Mouse (Mus musculus): Measurements from ENCODE around the gene Jak3. TPM values are rescaled to one million over a fixed set of nuclear protein-coding genes. Genes with fewer than 3 reads are reported as not detected.

Jak3 gene
- polyA plus RNA-seq, 1 experiment from 2014 or later = 11.5 TPM

DNA sequence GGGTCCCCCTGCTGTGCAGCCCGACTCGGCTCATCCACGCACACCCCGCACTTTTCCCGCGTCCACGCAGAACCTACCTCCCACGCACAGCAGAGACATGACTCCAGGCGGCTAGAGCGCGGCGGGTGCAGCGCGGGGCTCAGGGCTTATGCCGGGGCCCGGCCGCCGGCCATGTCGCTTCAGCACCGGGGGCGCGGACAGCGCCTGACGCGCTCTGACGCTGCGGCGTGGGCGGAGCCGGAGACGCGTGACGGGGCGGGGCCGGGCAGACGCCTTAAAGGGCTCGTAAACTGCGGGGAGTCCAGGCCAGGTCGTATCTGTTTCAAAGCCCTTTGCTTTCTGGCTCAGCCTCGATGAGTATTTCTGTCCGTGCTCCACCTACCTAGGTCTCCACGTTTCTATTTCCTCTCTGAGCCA is 4.5 kb upstream of the Jak3 start, which contains the start of gene Unc13a:
TSS of gene Unc13a (minus strand) at position 209 of the 417 bp plus-strand sequence.
- no peaks in the 10 kb centered on the region for H3K9me3 ChIP-seq (ENCODE audit: control insufficient read depth, low read length)
- H3K27ac ChIP-seq (ENCODE audit: low read length) = peak within 1 kb of the TSS; percentile 39; the same call in 1 of the 2 replicates
- H3K36me3 ChIP-seq (ENCODE audit: control insufficient read depth, insufficient read depth, low read length) = no peaks in the 10 kb centered on the region
- ATAC-seq = peak; percentile 64
- H3K4me3 ChIP-seq (ENCODE audit: low read length) = peak within 1 kb of the TSS; percentile 58
- WGBS = under 1% methylated on average over 41 of the region's 42 CpGs
- H3K27me3 ChIP-seq (replicated peaks; ENCODE audit: control insufficient read depth, insufficient read depth, low read length) = peaks cover 12% of the 10 kb centered on the region; the same call in 1 of the 2 replicates
- H3K4me1 ChIP-seq (ENCODE audit: control insufficient read depth, insufficient read depth, low read length) = peaks cover 33% of the 10 kb centered on the region
- peak within 1 kb of the TSS; percentile 97 for H3K4me2 ChIP-seq (ENCODE audit: low read depth, low read length)
- peak within 1 kb of the TSS; percentile 59 for H3K9ac ChIP-seq (ENCODE audit: low read depth, low read length)

DNA sequence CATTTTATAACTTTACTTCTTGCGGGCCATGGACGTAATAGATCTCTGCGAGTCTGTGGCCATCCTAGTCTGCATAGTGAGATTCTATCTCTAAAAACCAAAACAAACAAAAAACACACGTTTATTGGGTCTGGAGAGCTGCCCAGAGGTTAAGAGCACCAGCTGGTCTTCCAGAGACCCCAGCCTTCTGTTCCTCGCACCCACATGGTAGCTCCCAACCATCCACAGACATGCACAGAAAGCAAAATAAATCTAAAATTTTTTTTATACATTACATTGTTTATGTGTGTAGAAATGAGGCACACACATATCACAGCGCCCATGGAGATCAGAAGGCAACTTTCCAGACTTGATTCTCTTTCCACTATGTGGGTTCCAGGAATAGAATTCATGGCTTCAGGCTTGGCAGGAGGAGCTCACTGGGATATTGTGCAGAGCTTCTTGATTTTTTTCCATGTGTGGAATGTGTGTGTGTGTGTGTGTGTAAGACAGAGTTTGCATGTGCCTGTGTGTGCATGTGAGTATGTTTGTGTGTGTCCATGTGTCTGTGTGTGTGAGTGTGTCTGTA is 3.8 kb upstream of the Jak3 start:
- Histone ChIP-seq H3K9ac (ENCODE audit: low read depth, low read length) (no peak overlapping the region), H3K9me3 (ENCODE audit: control insufficient read depth, low read length) (no peaks in the 10 kb centered on the region), H3K36me3 (ENCODE audit: control insufficient read depth, insufficient read depth, low read length) (no peaks in the 10 kb centered on the region), H3K4me2 (ENCODE audit: low read depth, low read length) (peak overlapping the region; percentile 97; the same call in 1 of the 2 replicates), H3K4me1 (ENCODE audit: control insufficient read depth, insufficient read depth, low read length) (peaks cover 33% of the 10 kb centered on the region), H3K27me3 (replicated peaks; ENCODE audit: control insufficient read depth, insufficient read depth, low read length) (peaks cover 12% of the 10 kb centered on the region; the same call in 1 of the 2 replicates), H3K27ac (ENCODE audit: low read length) (peak overlapping the region; percentile 39; the same call in 1 of the 2 replicates), H3K4me3 (ENCODE audit: low read length) (peak overlapping the region; percentile 58)
- no peak for ATAC-seq
- WGBS = 54% methylated on average over 6 of the region's 6 CpGs

DNA sequence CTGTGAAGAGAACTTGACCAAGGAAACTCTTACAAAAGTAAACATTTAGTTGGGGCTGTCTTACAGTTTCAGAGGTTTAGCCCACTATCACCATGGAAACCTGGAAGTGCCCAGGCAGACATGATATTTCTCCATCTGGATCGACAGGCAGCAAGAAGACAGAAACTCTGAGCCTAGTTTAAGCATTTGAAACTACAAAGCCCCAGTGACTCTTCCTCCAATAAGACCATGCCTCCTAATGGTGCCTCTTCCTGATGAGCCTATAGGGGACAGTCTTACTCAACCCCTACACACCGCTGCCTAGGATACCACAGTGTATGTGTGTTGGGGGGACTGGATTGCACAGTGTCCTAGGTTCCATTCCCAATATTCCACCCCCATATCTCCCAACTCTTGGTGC is 2.0 kb upstream of the Jak3 start:
- Histone ChIP-seq H3K27ac (ENCODE audit: low read length) (no peak overlapping the region), H3K9ac (ENCODE audit: low read depth, low read length) (no peak overlapping the region), H3K4me1 (ENCODE audit: control insufficient read depth, insufficient read depth, low read length) (peaks cover 27% of the 10 kb centered on the region), H3K4me2 (ENCODE audit: low read depth, low read length) (no peak overlapping the region), H3K36me3 (ENCODE audit: control insufficient read depth, insufficient read depth, low read length) (no peaks in the 10 kb centered on the region), H3K4me3 (ENCODE audit: low read length) (no peak overlapping the region), H3K27me3 (replicated peaks; ENCODE audit: control insufficient read depth, insufficient read depth, low read length) (peaks cover 7% of the 10 kb centered on the region), H3K9me3 (ENCODE audit: control insufficient read depth, low read length) (no peaks in the 10 kb centered on the region)
- WGBS = 66% methylated on average over 2 of the region's 2 CpGs
- ATAC-seq = no peak

DNA sequence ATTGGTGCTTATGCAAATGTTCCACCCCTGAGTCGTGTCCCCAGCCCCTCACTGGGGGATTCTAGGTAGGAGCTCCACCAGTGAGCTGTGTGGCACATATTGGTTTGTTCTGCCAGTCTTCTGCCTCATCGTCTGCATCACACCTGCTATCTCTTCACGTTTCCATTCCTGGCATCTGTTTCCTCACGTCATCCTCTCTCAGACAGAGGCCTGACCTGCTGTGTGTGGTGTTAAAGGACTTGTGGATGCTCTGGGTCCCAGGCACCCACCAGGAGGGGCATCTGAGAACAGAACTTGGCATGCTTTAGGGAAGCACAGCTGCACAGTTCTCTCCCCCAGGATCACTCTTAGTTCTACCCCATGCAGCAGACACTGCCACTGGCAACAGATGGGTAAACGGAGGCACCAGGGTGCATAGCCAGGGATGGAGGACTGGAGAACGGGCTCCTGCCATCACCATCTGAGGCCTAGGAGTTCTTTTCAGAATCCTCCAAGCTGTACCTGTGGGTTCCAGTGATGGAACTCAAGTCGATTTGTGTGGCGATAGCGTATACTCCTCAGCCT is 558 bp upstream of the Jak3 start:
- ATAC-seq = no peak
- Histone ChIP-seq H3K9ac (ENCODE audit: low read depth, low read length) (peak overlapping the region; percentile 88), H3K9me3 (ENCODE audit: control insufficient read depth, low read length) (no peaks in the 10 kb centered on the region), H3K4me3 (ENCODE audit: low read length) (peak overlapping the region; percentile 79), H3K4me2 (ENCODE audit: low read depth, low read length) (peak overlapping the region; percentile 84), H3K36me3 (ENCODE audit: control insufficient read depth, insufficient read depth, low read length) (no peaks in the 10 kb centered on the region), H3K4me1 (ENCODE audit: control insufficient read depth, insufficient read depth, low read length) (peaks cover 32% of the 10 kb centered on the region), H3K27ac (ENCODE audit: low read length) (peak overlapping the region; percentile 87), H3K27me3 (replicated peaks; ENCODE audit: control insufficient read depth, insufficient read depth, low read length) (peaks cover 10% of the 10 kb centered on the region)
- 37% methylated on average over 9 of the region's 9 CpGs for WGBS

DNA sequence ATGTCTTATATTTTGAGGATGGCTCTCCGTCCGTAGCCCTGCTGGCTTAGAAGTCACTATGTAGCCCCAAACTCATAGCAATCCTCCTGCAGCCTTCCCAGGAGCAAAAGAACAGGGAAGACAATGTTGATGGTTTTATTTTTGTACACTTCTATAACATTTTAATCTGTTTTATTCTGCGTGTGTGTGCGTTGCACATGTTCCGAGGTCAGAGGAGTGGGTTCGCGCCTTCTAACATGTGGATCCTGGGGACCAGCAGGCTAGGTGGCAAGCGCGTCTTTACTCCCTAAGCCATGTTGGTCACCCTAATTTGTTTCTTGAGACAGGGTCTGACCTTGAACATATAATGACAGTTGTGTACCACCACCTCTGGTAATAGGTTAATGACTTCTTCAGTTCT is 707 bp downstream of the Jak3 start:
- WGBS = 57% methylated on average over 9 of the region's 9 CpGs

DNA sequence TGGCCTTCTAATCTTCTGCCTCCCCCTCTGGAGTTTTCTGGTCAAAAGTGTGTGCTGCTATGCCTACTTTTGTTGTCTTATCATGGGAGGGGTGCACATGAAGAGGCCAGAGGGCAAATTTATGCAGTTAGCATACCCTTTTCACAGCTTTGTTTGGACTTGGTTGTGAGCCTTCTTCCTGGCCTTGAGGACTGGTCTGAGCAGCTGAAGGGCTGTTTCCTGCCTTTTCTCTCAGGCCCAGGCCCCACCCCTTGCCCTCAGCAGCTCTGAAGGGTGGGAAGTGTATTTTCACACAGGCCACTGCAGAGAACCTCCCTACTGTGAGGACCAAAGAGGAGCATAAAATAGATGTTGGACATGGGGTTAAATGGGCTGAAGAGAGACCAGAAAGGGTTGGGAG is 1.5 kb downstream of the Jak3 start:
- Histone ChIP-seq H3K36me3 (ENCODE audit: control insufficient read depth, insufficient read depth, low read length) (no peaks in the 10 kb centered on the region), H3K4me1 (ENCODE audit: control insufficient read depth, insufficient read depth, low read length) (peaks cover 21% of the 10 kb centered on the region), H3K27ac (ENCODE audit: low read length) (no peak overlapping the region), H3K9me3 (ENCODE audit: control insufficient read depth, low read length) (no peaks in the 10 kb centered on the region), H3K4me3 (ENCODE audit: low read length) (no peak overlapping the region), H3K27me3 (replicated peaks; ENCODE audit: control insufficient read depth, insufficient read depth, low read length) (peaks cover 20% of the 10 kb centered on the region), H3K4me2 (ENCODE audit: low read depth, low read length) (peak overlapping the region; percentile 84; the same call in 1 of the 2 replicates), H3K9ac (ENCODE audit: low read depth, low read length) (0 out of 2 replicates have a peak overlapping the region, but pooled peaks have one; percentile 24)
- ATAC-seq = no peak

More for the DNA sequence above, 707 bp downstream of the Jak3 start:
- peak overlapping the region; percentile 87 for H3K27ac ChIP-seq (ENCODE audit: low read length)
- H3K4me2 ChIP-seq (ENCODE audit: low read depth, low read length) = peak overlapping the region; percentile 84
- peaks cover 25% of the 10 kb centered on the region for H3K4me1 ChIP-seq (ENCODE audit: control insufficient read depth, insufficient read depth, low read length)
- H3K4me3 ChIP-seq (ENCODE audit: low read length) = peak overlapping the region; percentile 79
- peak overlapping the region; percentile 88 for H3K9ac ChIP-seq (ENCODE audit: low read depth, low read length)
- H3K36me3 ChIP-seq (ENCODE audit: control insufficient read depth, insufficient read depth, low read length) = no peaks in the 10 kb centered on the region
- ATAC-seq = no peak
- H3K9me3 ChIP-seq (ENCODE audit: control insufficient read depth, low read length) = no peaks in the 10 kb centered on the region
- H3K27me3 ChIP-seq (replicated peaks; ENCODE audit: control insufficient read depth, insufficient read depth, low read length) = peaks cover 14% of the 10 kb centered on the region

DNA sequence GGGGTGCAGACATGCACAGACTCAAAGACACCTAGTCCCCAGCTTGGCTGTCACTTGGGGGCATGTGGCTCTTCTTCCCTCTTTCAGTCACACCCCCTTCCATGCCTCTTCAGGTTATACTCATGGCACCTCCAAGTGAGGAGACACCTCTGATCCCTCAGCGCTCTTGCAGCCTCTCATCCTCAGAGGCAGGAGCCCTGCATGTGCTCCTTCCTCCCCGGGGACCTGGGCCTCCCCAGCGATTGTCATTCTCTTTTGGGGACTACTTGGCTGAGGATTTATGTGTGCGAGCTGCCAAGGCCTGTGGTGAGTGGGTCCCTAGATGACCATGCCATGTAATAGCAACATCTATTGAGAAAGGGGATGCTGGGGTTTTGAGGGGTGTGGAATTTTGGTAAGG is 2.1 kb downstream of the Jak3 start:
- H3K36me3 ChIP-seq (ENCODE audit: control insufficient read depth, insufficient read depth, low read length) = no peaks in the 10 kb centered on the region
- H3K9ac ChIP-seq (ENCODE audit: low read depth, low read length) = no peak overlapping the region
- H3K27me3 ChIP-seq (replicated peaks; ENCODE audit: control insufficient read depth, insufficient read depth, low read length) = peaks cover 27% of the 10 kb centered on the region
- no peak overlapping the region for H3K27ac ChIP-seq (ENCODE audit: low read length)
- WGBS = 68% methylated on average over 4 of the region's 4 CpGs
- no peaks in the 10 kb centered on the region for H3K9me3 ChIP-seq (ENCODE audit: control insufficient read depth, low read length)
- peaks cover 21% of the 10 kb centered on the region for H3K4me1 ChIP-seq (ENCODE audit: control insufficient read depth, insufficient read depth, low read length)
- no peak overlapping the region for H3K4me2 ChIP-seq (ENCODE audit: low read depth, low read length)
- no peak overlapping the region for H3K4me3 ChIP-seq (ENCODE audit: low read length)
- ATAC-seq = no peak

DNA sequence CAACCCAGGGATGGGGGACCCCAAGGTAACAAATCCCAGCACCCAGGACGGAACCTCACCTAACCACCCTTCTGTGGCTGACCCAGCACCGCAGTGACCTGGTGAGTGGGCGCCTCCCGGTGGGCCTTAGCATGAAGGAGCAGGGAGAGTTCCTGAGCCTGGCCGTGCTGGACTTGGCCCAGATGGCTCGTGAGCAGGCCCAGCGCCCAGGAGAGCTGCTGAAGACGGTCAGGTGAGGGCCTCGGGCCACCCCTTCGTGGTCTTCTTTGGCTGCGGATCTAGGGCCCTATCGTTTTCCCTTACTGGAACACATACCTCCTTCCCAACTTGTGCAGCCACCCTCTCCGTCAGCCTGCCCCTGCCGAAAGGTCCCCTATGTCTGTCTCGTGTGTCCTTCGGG is 3.0 kb downstream of the Jak3 start:
- Histone ChIP-seq H3K36me3 (ENCODE audit: control insufficient read depth, insufficient read depth, low read length) (no peaks in the 10 kb centered on the region), H3K4me3 (ENCODE audit: low read length) (peak overlapping the region; percentile 33), H3K9ac (ENCODE audit: low read depth, low read length) (peak overlapping the region; percentile 54), H3K4me1 (ENCODE audit: control insufficient read depth, insufficient read depth, low read length) (peaks cover 21% of the 10 kb centered on the region), H3K27me3 (replicated peaks; ENCODE audit: control insufficient read depth, insufficient read depth, low read length) (peaks cover 36% of the 10 kb centered on the region), H3K9me3 (ENCODE audit: control insufficient read depth, low read length) (no peaks in the 10 kb centered on the region), H3K27ac (ENCODE audit: low read length) (no peak overlapping the region), H3K4me2 (ENCODE audit: low read depth, low read length) (peak overlapping the region; percentile 59)
- WGBS = 32% methylated on average over 16 of the region's 16 CpGs
- ATAC-seq = no peak

DNA sequence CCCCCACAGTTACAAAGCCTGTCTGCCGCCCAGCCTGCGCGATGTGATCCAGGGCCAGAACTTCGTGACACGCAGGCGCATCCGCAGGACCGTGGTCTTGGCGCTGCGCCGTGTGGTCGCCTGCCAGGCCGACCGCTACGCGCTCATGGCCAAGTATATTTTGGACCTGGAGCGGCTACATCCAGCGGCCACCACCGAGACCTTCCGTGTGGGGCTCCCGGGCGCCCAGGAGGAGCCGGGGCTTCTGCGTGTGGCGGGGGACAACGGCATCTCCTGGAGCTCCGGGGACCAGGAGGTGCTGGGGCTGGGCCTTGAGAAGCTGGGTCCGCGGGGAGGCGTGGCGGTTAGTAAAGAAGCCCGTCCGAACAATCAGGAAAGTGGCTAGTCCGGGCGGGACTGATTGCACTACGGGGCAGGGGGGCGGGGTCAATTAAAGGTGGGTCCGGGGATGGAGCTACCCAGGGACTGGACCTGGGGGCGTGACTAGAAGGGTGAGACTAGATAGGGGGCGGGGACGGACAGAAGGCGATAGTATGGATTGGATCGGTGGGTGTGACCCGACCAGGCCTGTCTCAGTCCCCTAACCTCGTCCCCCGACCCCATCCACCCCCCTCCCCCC is 3.6 kb downstream of the Jak3 start:
- no peaks in the 10 kb centered on the region for H3K36me3 ChIP-seq (ENCODE audit: control insufficient read depth, insufficient read depth, low read length)
- peaks cover 41% of the 10 kb centered on the region for H3K27me3 ChIP-seq (replicated peaks; ENCODE audit: control insufficient read depth, insufficient read depth, low read length)
- peak overlapping the region; percentile 33 for H3K4me3 ChIP-seq (ENCODE audit: low read length)
- no peak; the same call in 1 of the 2 replicates for ATAC-seq
- no peaks in the 10 kb centered on the region for H3K9me3 ChIP-seq (ENCODE audit: control insufficient read depth, low read length)
- no peak overlapping the region for H3K27ac ChIP-seq (ENCODE audit: low read length)
- H3K9ac ChIP-seq (ENCODE audit: low read depth, low read length) = peak overlapping the region; percentile 54
- peaks cover 21% of the 10 kb centered on the region for H3K4me1 ChIP-seq (ENCODE audit: control insufficient read depth, insufficient read depth, low read length)
- H3K4me2 ChIP-seq (ENCODE audit: low read depth, low read length) = peak overlapping the region; percentile 59
- 9% methylated on average over 46 of the region's 46 CpGs for WGBS
